Mouse (Mus musculus) B cell, adult 67 days (primary cell): Measurements from ENCODE around the gene Ccn5. TPM values are rescaled to one million over a fixed set of nuclear protein-coding genes. Genes with fewer than 3 reads are reported as not detected.

Experiments
- total RNA-seq, 2 experiments: library from RNA; stranded (reverse); gene quantifications; 4 replicates each; pipeline ENCODE4 v1.2.4; 2023

Gene Ccn5
- total RNA-seq = not detected

DNA sequence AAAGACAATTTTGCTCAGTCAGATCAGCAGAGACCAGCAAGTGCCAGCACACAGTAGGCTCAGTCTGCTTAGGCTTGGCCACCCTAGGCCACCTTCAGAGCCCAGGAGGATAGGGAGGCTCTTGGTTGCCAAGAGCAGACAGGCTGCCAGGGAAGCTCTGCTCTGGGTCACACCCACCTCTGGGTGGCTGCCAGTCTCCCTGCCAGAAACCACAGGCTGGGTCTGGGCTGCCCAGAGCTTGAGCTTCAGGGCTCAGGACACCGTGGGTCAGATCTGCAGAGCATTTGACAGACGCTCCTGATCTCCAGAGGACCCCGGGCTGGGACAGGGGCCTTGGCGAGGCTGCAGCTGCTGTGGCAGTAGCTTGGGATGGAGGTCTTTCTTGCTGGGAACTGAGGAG lies at the start of gene Ccn5:
Gene Ccn5 (plus strand): TSS at position 255 of the 400 bp plus-strand sequence.

DNA sequence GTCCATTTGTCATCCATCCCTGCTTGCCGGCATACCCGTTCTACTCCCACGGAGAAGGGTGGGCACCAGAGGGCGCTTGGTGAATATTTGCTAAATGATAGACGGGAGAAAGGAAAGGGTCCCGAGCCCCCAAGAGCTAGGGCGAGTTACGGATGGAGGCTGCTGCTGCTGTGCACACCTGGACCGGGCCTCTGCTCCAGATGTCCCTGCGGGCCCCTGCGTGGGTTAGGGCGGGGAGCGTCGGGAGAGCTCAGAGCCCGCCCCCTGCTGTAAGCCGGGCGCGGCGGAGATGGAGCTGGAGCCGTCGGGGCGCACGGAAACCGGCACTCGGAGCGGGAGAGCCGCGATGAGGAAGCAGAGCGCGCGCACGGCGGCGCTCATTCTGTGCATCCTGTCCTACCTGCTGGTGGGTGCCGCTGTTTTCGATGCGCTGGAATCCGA lies 32.8 kb downstream of the Ccn5 start, which contains the start of gene Kcnk15:
Gene Kcnk15 (plus strand): TSS at position 191 of the 441 bp plus-strand sequence.

Other genes with a start within 250 kb of the Ccn5 start
- gene Ttpal, start 218.5 kb upstream of the Ccn5 start, total RNA-seq = 100 to 1,000 TPM; 201 to 213 TPM
- 1,000 to 10,000 TPM; 1,513 to 1,692 TPM for gene Serinc3, start 175.7 kb upstream of the Ccn5 start, total RNA-seq
- 100 to 1,000 TPM; 251 to 253 TPM for gene Pkig, start 162.5 kb upstream of the Ccn5 start, total RNA-seq
- 1 to 10 TPM; 2.2 to 3.7 TPM for gene Ada, start 70.6 kb upstream of the Ccn5 start, total RNA-seq
- not detected for gene Kcnk15, start 32.8 kb downstream of the Ccn5 start, total RNA-seq
- not detected for gene Rims4, start 97.8 kb downstream of the Ccn5 start, total RNA-seq
- gene Ywhab, start 174.1 kb downstream of the Ccn5 start, total RNA-seq = 100 to 1,000 TPM; 109 to 110 TPM
- gene Pabpc1l, start 204.6 kb downstream of the Ccn5 start, total RNA-seq = 1 to 10 TPM; 1.1 to 3.3 TPM
- 100 to 1,000 TPM; 234 to 261 TPM for gene Stk4, start 249.5 kb downstream of the Ccn5 start, total RNA-seq